Mouse (Mus musculus) thymus, postnatal 4 days (tissue): ENCODE measurements around the gene Ripk1.

ENCODE experiments used
- DNase-seq: peaks from one replicate; pipeline ENCODE4 v3.0.0; 2021

The Ripk1 gene

DNA sequence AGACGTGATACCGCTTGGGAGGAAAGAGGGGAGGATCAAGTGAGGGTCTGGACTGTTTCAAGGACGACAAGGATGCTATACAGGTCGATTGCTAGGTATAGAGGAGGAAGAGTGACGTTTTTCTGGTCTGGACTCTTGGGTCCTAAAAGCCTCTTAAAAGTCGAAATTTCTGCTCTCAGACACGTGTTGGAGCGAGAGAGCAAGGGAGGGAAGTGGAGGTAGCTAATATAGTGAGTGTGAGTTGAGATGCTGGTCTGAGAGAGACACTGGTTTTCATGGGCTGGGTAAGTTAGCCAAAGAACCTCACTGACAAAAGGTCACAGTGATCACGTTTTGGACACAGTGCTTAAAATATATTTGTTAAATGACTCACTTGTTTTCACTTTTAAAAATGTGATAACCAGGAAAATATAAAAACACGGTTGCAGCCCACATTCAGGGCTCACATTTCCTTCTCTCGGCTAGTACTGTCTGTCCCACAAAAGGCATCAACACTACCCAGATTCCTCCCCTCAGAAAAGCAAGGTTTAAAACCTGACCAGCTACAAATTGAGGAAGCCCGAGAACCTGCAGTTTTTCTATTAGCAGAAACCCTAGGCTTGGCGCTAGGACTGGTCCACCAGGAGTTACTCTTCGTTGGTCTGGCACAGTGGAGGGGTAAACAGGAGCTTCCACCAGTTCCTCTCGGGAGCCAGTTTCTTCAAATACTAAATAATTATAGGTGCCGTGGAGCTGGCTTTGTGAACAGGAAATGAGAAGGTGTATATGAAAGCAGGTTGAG lies 76.5 kb downstream of the Ripk1 start:
- DNase-seq = no peak

- DNase-seq = no peak
Observed at GRCm38 (mm10) chr13:34079801-34080200, 77.6 kb downstream of the Ripk1 start.

- no peak for DNase-seq
Observed at GRCm38 (mm10) chr13:34081926-34082325, 79.8 kb downstream of the Ripk1 start.

- DNase-seq = no peak
Observed at GRCm38 (mm10) chr13:34084026-34084750, 82.0 kb downstream of the Ripk1 start.
